ENCODE assay signal across 16 mouse cellular contexts in the genomic region with DNA sequence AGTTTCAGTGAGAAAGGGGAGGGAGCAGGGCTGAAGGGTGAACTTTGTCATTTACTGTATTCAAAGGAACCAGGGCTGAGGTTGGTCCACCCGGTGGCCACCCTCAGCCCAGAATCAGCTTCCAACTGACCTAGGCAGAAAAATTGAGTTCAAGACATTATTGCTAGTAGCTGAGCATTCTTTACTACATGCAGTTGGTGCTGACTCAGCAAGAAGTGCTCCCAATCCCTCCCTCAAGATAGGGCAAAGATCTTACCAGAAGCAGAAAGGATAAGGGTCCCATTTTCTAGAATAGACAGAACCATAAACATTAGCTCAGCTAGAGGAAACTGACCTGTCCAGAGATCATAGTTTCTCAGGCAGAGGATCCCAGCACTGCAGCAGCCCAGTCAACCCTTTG. TPM values are rescaled to one million over a fixed set of nuclear protein-coding genes. Genes with fewer than 3 reads are reported as not detected.
DNase-seq lines count a peak whose midpoint lies in the region; ATAC-seq and TF ChIP-seq lines count a peak whose summit lies in the region.
"Had no signal": no experiment of that assay in that cellular context is flagged by ENCODE, and none has a peak within 500 bp of the region (broad histone marks: within the 10 kb centered on the region; RNA-seq: fewer than 3 reads in every experiment).

No protein-coding gene starts in this region.

- H3K4me3 ChIP-seq in heart, embryonic 14.5 days (ENCODE audit: control insufficient read depth in 1 of 2, insufficient read depth in 1 of 2, low read depth in 1 of 2, low read length in 2 of 2) = peak overlapping the region; percentile 52 to 61
- H3K4me3 ChIP-seq in midbrain, postnatal 0 days (ENCODE audit: low read depth, low read length) = no peak overlapping the region
- no peak overlapping the region for H3K4me3 ChIP-seq in midbrain, embryonic 14.5 days (replicated peaks; ENCODE audit: low read depth, low read length)
- peak overlapping the region; percentile 62 for H3K4me3 ChIP-seq in intestine, embryonic 16.5 days (ENCODE audit: low read length)
- H3K4me3 ChIP-seq in cerebellum, adult 2 months (replicated peaks; ENCODE audit: insufficient read depth, low read depth, low read length) = no peak overlapping the region

- H3K9ac ChIP-seq in heart, embryonic 14.5 days (ENCODE audit: low read length) = peak overlapping the region; percentile 68
- H3K9ac ChIP-seq in midbrain, postnatal 0 days (replicated peaks; ENCODE audit: low read length, poor library complexity, severe bottlenecking) = no peak overlapping the region
- no peak overlapping the region for H3K9ac ChIP-seq in midbrain, embryonic 14.5 days (replicated peaks; ENCODE audit: low read length)
- peak overlapping the region; percentile 78 for H3K9ac ChIP-seq in intestine, embryonic 16.5 days (ENCODE audit: low read depth, low read length)
- H3K9ac ChIP-seq: liver, embryonic 14.5 days had no signal

- H3K27ac ChIP-seq in heart, embryonic 14.5 days (replicated peaks in 1 of 2; ENCODE audit: control insufficient read depth in 1 of 2, insufficient read depth in 1 of 2, low read depth in 2 of 2, low read length in 2 of 2) = no peak overlapping the region
- H3K27ac ChIP-seq in midbrain, postnatal 0 days (ENCODE audit: low read depth, low read length) = no peak overlapping the region
- H3K27ac ChIP-seq in midbrain, embryonic 14.5 days (replicated peaks; ENCODE audit: low read depth, low read length) = no peak overlapping the region
- no peak overlapping the region for H3K27ac ChIP-seq in intestine, embryonic 16.5 days (ENCODE audit: low read length)
- no peak overlapping the region for H3K27ac ChIP-seq in cerebellum, adult 2 months (ENCODE audit: insufficient read depth, low read length)
- H3K27ac ChIP-seq: liver, embryonic 14.5 days; midbrain, embryonic 12.5 days had no signal

- no peak for TF ChIP-seq CTCF in midbrain, postnatal 0 days (IDR thresholded peaks at IDR 0.05)
- TF ChIP-seq CTCF in cerebellum, adult 2 months (IDR thresholded peaks at IDR 0.05; ENCODE audit: borderline replicate concordance, insufficient read depth, low read depth, low read length) = no peak

- ATAC-seq in heart, embryonic 14.5 days (ENCODE audit: insufficient number of reproducible peaks, insufficient read depth, low FRiP score, low read depth) = no peak
- ATAC-seq in midbrain, postnatal 0 days (ENCODE audit: low FRiP score) = no peak
- ATAC-seq in midbrain, embryonic 14.5 days (ENCODE audit: low FRiP score, low TSS enrichment) = no peak
- no peak for ATAC-seq in intestine, embryonic 16.5 days

- H3K4me1 ChIP-seq in heart, embryonic 14.5 days (ENCODE audit: control insufficient read depth in 2 of 2, insufficient read depth in 2 of 2, low read length in 2 of 2) = peaks cover 7 to 31% of the 10 kb centered on the region in 2 experiments
- H3K4me1 ChIP-seq in midbrain, postnatal 0 days (ENCODE audit: insufficient read depth, low read length) = 0 out of 2 replicates have a peak, but pooled peaks cover 3% of the 10 kb centered on the region
- peaks cover 3% of the 10 kb centered on the region; the same call in 1 of the 2 replicates for H3K4me1 ChIP-seq in midbrain, embryonic 14.5 days (ENCODE audit: control insufficient read depth, insufficient read depth, low read length)
- H3K4me1 ChIP-seq in intestine, embryonic 16.5 days (ENCODE audit: control insufficient read depth, insufficient read depth, low read length) = peaks cover 6% of the 10 kb centered on the region
- H3K4me1 ChIP-seq in cerebellum, adult 2 months (ENCODE audit: control insufficient read depth, insufficient read depth, low read length) = peaks cover 5% of the 10 kb centered on the region; the same call in 1 of the 2 replicates

- no peaks in the 10 kb centered on the region for H3K36me3 ChIP-seq in heart, embryonic 14.5 days (ENCODE audit: control insufficient read depth, insufficient read depth, low read length)
- H3K36me3 ChIP-seq in midbrain, postnatal 0 days (ENCODE audit: insufficient read depth, low read length) = no peaks in the 10 kb centered on the region
- no peaks in the 10 kb centered on the region for H3K36me3 ChIP-seq in midbrain, embryonic 14.5 days (ENCODE audit: control insufficient read depth, insufficient read depth, low read length)
- no peaks in the 10 kb centered on the region for H3K36me3 ChIP-seq in intestine, embryonic 16.5 days (ENCODE audit: control insufficient read depth, insufficient read depth, low read length)
- H3K36me3 ChIP-seq: midbrain, embryonic 12.5 days had no signal

- DNase-seq in heart, postnatal 14 days = no peak
- DNase-seq in midbrain, postnatal 0 days (ENCODE audit: low spot score) = no peak
- no peak for DNase-seq in midbrain, embryonic 14.5 days
- no peak for DNase-seq in embryo, embryonic 9.5 days (ENCODE audit: extremely low spot score)
- DNase-seq in cerebellum, adult 2 months = no peak
- DNase-seq: adrenal gland, postnatal 36 days; cerebellum, adult 11 months; embryo, embryonic 11 days; kidney, postnatal 25 days; layer of hippocampus, postnatal 36 days; thymus, adult 2 months had no signal

- no peak for TF ChIP-seq POLR2A in cerebellum, adult 2 months (IDR thresholded peaks at IDR 0.05; ENCODE audit: borderline replicate concordance, insufficient read depth, low read length)

- peaks cover 34% of the 10 kb centered on the region for H3K27me3 ChIP-seq in heart, embryonic 14.5 days (ENCODE audit: control insufficient read depth, insufficient read depth, low read length)
- H3K27me3 ChIP-seq in midbrain, postnatal 0 days (ENCODE audit: insufficient read depth, low read length) = peaks cover 22% of the 10 kb centered on the region
- H3K27me3 ChIP-seq in midbrain, embryonic 14.5 days (ENCODE audit: control insufficient read depth, insufficient read depth, low read length) = peaks cover 32% of the 10 kb centered on the region
- peaks cover 50% of the 10 kb centered on the region for H3K27me3 ChIP-seq in intestine, embryonic 16.5 days (replicated peaks; ENCODE audit: control insufficient read depth, insufficient read depth, low read length)
- H3K27me3 ChIP-seq in cerebellum, adult 2 months (ENCODE audit: control insufficient read depth, insufficient read depth, low read length) = peaks cover 3% of the 10 kb centered on the region; the same call in 1 of the 2 replicates

- peak overlapping the region; percentile 99 for H3K4me2 ChIP-seq in heart, embryonic 14.5 days (ENCODE audit: low read length)
- H3K4me2 ChIP-seq in midbrain, postnatal 0 days (ENCODE audit: low read depth, low read length, poor library complexity, severe bottlenecking) = peak overlapping the region; percentile 98; the same call in 1 of the 2 replicates
- H3K4me2 ChIP-seq in midbrain, embryonic 14.5 days (ENCODE audit: low read length) = no peak overlapping the region
- peak overlapping the region; percentile 99 for H3K4me2 ChIP-seq in intestine, embryonic 16.5 days (ENCODE audit: low read depth, low read length)

- WGBS in heart, embryonic 14.5 days = 30% methylated on average over 1 of the region's 1 CpGs
- 32% methylated on average over 1 of the region's 1 CpGs for WGBS in midbrain, postnatal 0 days
- WGBS in midbrain, embryonic 14.5 days = 37% methylated on average over 1 of the region's 1 CpGs
- 37% methylated on average over 1 of the region's 1 CpGs for WGBS in intestine, embryonic 16.5 days
- 24% methylated on average over 1 of the region's 1 CpGs for WGBS in cerebellum, adult 2 months

- H3K9me3 ChIP-seq in heart, embryonic 14.5 days (ENCODE audit: control insufficient read depth, low read length) = no peaks in the 10 kb centered on the region
- no peaks in the 10 kb centered on the region for H3K9me3 ChIP-seq in midbrain, postnatal 0 days (ENCODE audit: low read length)
- H3K9me3 ChIP-seq in midbrain, embryonic 14.5 days (ENCODE audit: control insufficient read depth, low read length) = no peaks in the 10 kb centered on the region
- H3K9me3 ChIP-seq in intestine, embryonic 16.5 days (ENCODE audit: control insufficient read depth, low read length) = no peaks in the 10 kb centered on the region
- H3K9me3 ChIP-seq: midbrain, embryonic 12.5 days had no signal

- intact Hi-C loops in heart, postnatal 14 days (cut with DNase I) = no loop called here

RNA-seq across cellular contexts. Expression of a gene that starts 1.9 kb away (rescaled TPM):
- 9.4 and 11.0 TPM in 2 replicates for polyA plus RNA-seq in heart, embryonic 14.5 days (2014; fragmentation: Nextera tagmentation; extraction: Ambion mirVana)
- total RNA-seq in heart, postnatal 14 days (2021) = 1 to 10 TPM; 4.4 to 6.8 TPM
- 2.9 and 3.0 TPM in 2 replicates for total RNA-seq in midbrain, postnatal 0 days (2014; rRNA removed)
- 1.2 and 1.9 TPM in 2 replicates for polyA plus RNA-seq in midbrain, postnatal 0 days (2015; fragmentation: Nextera tagmentation; extraction: Ambion mirVana)
- polyA plus RNA-seq in midbrain, embryonic 14.5 days (2014; fragmentation: Nextera tagmentation; extraction: Ambion mirVana) = 1.1 and 1.7 TPM in 2 replicates
- polyA plus RNA-seq in intestine, embryonic 16.5 days (2015; fragmentation: Nextera tagmentation; extraction: Ambion mirVana) = 6.8 and 7.9 TPM in 2 replicates
- polyA plus RNA-seq in cerebellum, adult 2 months (2012; rRNA removed) = 1.1 and 1.4 TPM in 2 replicates
- total RNA-seq: hematopoietic stem cell, adult 5-6 weeks had no signal

RNA-seq across cellular contexts. Expression of a gene that starts 22.0 kb away (rescaled TPM):
- 5.4 and 6.0 TPM in 2 replicates for polyA plus RNA-seq in heart, embryonic 14.5 days (2014; fragmentation: Nextera tagmentation; extraction: Ambion mirVana)
- 10 to 100 TPM; 13.1 to 15.9 TPM for total RNA-seq in heart, postnatal 14 days (2021)
- 18.3 and 19.3 TPM in 2 replicates for total RNA-seq in midbrain, postnatal 0 days (2014; rRNA removed)
- polyA plus RNA-seq in midbrain, postnatal 0 days (2015; fragmentation: Nextera tagmentation; extraction: Ambion mirVana) = 4.7 and 5.9 TPM in 2 replicates
- 3.1 and 3.8 TPM in 2 replicates for polyA plus RNA-seq in midbrain, embryonic 14.5 days (2014; fragmentation: Nextera tagmentation; extraction: Ambion mirVana)
- 3.8 TPM in 2 replicates for polyA plus RNA-seq in intestine, embryonic 16.5 days (2015; fragmentation: Nextera tagmentation; extraction: Ambion mirVana)
- 5.6 and 6.4 TPM in 2 replicates for polyA plus RNA-seq in cerebellum, adult 2 months (2012; rRNA removed)

Comparison
In these comparisons a context has a peak if more than half of its experiments do, and no peak if none do; other contexts are left out.
1. H3K4me3 ChIP-seq: peak in heart, embryonic 14.5 days (2 of 2) and intestine, embryonic 16.5 days (single experiment); none in midbrain, postnatal 0 days (single experiment), midbrain, embryonic 14.5 days (single experiment) and cerebellum, adult 2 months (single experiment).
2. H3K9ac ChIP-seq: peak in heart, embryonic 14.5 days (single experiment) and intestine, embryonic 16.5 days (single experiment); none in midbrain, postnatal 0 days (single experiment) and midbrain, embryonic 14.5 days (single experiment).